Mouse (Mus musculus): ENCODE data around the gene Ezh1.
"Not testable (repeated sequence)": the region's sequence is repeated elsewhere in the genome, so short reads cannot be mapped to it uniquely, and the experiment has no call there.

The Ezh1 gene

DNA sequence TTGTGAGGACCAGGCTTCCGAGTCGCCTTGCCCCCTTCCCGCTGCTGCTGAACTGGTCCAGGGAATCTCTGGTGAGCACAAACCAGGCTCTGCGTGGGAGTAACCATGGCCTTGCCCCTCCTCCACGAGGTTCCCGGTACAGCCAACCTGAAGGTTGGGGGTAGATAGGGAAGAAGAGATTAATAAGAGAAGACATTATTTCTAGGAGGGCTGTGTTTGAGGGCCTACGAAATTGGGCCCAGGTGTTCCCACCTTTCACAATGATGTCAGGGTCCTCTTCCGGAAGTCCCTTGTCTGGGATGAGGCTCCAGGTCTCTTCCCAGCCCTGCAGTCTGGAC is 58.3 kb downstream of the Ezh1 start:
- peak; percentile 18 for DNase-seq

DNA sequence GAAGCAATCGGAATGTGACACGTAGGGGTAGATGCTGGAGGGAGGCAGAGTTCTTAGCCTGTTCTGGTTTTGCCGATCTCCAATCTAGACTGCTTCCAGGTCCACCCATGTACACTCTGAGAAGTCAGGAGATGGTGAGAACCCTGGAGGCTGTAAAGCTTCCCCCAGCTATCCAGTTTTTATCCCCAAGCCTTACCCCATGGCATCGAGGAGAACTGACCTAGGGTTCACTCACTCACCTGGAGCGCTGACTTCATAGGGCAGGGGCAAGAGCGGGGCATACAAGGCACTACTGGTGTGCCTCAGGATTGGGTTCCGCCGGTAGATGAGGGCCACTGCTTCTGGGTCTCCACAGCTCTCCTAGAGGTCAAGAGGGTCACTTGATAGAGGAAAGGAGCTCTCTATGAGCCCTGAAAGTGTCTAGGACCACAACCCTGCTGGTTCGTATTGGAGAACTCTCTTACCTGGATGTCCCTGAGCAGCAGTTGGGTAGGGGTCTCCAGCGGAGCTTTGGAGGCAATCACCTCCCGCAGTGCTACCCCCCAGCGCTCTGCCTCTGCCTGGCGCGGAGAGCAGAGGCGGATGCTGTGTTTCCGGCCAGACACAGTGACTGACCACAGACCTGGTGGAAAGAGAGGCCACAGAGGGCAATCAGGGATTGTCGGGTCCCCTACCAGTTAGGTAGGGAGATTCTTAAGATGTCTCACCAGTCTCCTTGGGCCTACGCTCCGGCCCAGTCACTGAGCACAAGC is 58.9 kb downstream of the Ezh1 start:
- DNase-seq: peak; percentile 17

DNA sequence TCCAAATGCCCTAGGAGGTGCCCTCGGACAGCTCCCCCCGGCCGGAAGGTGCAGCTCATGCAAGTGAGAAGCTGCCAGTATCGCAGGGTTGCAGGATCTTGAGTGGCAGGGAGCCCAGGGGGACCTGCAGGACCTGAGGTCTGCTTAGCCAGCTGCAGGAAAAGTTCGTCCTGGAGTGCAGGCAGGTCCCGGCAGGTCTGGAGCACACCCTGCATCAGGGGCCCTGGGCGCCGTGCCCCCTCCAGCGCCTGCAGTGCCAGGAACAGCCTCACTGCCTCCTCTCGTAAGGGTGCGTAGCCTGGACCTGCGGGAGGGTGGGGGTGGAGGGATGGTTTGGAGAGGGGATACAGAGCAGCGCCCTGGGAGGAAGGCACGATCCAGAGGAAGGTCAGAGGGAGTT is 59.9 kb downstream of the Ezh1 start:
- DNase-seq: peak; percentile 29

DNA sequence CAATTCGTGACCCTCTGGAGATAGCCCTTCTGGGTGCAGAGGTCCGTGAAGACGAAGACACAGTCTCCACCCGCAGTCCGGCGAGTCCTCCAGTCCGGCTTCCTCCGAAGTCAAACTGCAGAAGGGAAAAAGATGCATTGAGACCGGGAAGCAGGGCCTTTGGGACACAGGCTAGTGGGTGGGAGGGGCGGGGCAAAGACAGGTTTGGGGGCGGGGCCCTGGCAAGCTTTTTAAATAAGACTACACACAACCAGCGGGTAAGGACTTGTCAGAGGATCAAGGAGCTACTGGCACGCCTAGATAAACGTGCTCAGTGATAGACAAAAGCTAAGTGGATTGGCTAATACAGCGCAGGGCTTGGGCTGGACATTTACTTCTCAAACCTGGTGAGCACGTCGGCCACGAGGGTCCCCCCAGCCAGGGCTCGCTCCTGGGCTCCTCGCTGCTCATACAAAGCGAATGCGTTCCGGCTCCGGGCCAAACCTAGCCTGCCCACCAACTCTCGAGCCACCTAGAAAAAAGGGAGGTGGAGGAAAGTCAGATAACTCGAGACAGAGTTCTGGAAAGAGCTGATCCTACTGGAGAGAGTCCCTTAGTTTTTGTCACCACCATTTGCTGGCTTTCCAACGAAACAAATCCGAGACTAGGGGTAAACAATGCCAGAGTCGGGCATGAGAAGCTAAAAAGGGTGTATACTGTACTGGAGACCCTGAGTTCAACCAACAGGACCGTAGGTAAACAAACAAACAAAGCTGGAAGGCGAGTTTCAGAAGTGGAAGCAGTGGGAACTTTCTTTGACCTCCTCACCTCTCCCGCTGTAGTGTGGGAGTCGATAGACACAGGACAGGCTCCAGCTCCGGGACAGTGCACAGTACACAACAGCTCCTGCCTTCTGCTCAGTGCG is 61.3 kb downstream of the Ezh1 start:
- DNase-seq: peak; percentile 29

DNA sequence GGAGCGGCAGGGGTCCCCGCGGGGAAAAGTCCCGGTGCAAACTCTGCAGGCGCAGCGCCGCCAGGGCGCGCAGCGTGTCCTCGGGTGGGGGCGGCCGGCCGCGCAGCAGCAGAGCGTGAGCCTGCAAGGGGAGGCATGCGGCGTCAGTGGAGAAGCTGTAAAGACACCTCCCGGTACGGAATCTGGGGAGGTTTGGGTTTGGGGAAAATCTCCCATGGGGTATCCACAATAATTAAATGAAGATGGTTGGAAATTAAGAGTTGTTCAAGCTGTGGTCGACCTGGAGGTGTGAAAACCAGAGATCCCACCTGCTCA is 62.0 kb downstream of the Ezh1 start:
- peak; percentile 18 for DNase-seq

DNA sequence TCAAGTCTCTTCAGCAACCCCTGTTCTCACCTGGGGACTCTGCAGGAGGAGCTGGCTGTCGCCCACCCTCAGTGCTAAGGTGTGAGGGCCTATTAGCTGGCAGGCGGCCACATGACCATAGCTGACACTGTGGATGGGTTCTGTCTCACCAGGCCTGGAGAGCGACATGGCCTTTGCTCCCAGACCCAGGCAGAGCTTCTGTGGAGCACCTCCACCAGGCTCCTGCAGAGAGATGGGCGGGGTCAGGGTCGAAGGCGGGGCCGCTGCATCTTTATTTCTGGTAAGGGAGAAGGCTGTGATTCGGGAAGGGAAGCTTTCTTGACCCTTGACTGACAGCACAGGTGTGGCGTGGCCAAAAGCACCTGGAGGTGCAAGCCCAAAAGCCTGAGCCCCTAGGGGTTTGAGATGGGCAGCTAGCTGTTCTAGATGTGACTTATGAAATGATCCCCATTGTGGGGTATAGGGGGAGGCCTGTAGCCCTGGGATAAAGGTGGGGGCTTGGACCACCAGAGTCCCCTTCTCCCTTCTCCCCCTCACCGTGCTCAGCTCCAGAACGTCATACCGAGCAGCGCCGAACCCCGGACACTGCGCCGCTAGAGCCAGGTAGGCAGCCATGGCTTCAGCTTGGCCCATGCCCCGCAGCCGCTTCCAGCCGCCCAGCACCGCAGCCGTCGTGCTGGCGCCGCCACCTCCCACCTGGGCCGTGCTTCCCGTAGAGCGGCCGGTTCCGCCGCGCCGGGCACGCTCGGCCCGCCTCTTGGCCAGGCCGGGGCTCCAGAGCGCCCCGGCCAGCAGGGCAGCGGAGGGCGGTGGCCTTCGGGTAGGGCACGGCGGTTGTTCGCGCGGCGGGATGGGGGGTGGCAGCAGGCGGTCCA is 62.5 kb downstream of the Ezh1 start:
- peak; percentile 50 for DNase-seq

DNA sequence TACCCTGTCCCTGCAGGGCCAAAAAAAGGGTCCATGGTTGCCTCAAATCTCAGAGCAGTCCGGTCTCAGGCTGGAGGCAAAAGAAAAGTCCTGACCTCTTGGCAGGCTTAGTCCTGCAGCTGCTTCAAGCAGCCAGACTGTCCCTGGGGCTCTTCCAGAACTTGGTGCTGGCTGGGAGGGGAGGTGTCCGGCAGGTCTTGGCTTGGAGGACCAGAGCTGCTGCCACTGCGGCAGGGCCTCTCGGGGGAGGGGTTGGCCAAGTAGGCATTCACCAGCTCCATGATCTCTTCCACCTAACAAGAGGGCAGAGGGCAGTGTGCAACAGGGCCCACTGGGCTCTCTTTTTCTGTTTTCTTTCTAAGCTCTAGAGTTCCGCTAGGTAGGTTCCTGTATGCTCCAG is 63.5 kb downstream of the Ezh1 start:
- peak; percentile 46 for DNase-seq

DNA sequence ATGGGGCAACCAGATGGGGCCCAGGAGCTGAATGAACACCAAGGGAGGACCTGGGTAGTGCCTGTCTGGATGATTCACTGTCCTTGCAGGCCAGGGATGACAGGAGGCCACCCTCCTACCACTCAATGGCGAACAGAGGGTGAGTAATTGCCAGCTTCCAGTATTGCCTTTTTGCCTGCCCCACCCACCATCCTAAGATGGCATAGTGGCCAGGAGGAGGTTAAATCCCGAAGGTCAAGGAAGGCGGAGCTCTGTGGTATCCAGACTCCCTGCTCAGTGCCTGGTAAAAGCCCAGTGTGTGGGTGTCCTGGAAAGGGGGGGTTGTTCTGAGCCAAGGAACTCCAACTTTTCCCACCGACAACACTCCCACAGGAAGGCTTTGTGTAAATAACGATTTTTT is 64.0 kb downstream of the Ezh1 start:
- no peak for DNase-seq

DNA sequence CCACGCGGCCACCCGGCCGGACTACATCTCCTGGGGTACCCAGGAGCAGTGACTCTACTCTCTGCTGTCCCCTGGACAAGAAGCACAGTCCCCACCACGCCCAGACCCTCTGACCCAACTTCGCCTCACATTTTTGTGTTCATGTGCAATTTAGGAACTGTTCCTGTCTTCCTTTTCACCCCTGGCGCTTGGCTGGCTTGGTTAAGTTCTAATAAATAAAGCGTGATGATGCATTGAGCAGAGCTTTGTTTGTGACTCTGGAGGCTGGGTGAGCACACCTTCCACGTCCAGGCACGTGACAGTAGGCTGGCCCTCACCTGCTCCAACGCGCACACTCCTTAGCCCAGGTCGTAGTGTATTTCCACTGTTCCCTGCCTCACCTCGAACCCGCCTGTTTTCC is 64.7 kb downstream of the Ezh1 start:
- no peak for DNase-seq

DNA sequence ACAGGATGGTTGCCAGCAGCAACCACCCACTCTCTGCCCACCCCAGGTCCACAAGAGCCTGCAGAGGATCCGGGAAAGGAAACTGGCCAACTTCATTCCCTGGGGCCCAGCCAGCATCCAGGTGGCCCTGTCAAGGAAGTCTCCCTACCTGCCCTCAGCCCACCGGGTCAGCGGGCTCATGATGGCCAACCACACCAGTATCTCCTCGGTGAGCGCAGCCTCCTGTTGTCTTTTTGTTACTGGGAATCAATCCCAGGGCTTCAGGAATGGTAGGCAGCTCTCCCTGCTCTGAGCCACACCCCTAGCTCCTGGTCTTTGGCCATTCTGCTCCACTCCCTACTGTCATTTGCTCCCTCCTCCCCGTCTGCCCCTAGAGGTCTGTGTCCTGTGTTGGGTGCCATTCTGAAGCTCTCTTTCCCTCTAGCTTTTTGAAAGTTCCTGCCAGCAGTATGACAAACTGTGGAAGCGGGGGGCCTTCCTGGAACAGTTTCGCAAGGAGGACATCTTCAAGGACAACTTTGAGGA is 65.2 kb downstream of the Ezh1 start:
- not testable (repeated sequence) for DNase-seq

DNA sequence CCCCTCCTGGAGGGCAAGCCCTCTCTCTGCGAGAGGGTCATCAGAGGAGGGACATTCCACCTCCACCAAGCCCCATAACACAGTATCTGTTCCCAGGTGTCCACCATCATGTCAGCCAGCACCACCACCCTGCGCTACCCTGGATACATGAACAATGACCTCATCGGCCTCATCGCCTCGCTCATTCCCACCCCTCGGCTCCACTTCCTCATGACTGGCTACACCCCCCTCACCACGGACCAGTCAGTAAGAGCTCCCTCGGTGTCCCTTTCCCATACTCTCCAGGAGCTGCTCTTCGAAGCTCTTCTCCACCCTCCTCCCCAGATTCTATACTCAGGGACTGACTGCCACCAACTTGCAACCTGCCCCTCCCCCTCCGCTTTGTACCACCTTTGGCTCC is 66.1 kb downstream of the Ezh1 start:
- not testable (repeated sequence) for DNase-seq

DNA sequence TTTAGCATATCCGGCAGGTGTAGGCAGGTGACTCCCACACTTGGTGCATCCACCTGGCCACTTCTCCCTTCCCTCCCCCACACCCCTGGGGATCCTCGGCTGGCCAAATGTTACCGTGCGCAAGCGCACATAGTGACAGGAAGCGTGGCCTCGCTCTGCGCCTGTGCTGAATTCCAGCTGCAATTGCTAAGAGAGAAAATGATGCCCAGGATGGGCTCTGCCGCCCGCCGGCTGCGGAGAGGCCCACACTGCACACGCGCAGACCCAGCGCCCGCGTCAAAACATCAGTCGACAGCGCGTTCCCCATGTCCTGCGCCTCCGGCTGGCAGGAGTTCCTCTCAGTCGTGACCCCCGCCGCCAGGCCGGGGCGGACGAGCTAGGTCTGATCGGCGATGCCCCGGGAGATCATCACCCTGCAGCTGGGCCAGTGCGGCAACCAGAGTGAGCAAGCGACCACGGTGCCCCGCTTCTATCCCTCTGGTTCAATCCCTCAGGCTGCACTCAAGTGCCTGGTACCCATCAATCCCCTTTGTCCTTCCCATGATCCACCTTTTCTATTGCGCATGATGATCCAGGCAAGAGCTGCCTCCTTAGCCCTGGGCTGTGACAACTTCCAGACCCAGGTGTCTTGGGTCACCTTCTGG is 70.4 kb downstream of the Ezh1 start, which contains the start of gene Tubg2:
Tubg2 (plus strand) TSS at position 180 of the 644 bp plus-strand sequence.
- peak; percentile 75 for DNase-seq

DNA sequence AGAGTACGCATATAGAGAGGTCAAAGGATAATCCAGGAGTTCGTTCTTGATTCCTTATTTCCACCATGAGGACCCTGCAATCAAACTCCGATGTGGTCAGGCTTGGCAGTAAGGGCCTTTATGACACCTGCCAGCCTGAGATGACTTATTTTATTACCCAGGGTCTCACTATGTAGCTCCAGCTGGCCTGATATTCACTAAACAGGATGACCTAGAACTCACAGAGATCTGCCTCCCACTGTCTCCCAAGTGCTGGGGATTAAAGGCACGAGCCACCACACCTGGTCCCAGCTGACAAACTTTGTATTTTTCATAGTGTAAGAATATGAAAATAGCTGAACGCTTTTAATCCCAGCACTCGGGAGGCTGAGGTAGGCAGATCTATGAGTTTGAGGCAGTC is 71.1 kb downstream of the Ezh1 start:
- no peak for DNase-seq

DNA sequence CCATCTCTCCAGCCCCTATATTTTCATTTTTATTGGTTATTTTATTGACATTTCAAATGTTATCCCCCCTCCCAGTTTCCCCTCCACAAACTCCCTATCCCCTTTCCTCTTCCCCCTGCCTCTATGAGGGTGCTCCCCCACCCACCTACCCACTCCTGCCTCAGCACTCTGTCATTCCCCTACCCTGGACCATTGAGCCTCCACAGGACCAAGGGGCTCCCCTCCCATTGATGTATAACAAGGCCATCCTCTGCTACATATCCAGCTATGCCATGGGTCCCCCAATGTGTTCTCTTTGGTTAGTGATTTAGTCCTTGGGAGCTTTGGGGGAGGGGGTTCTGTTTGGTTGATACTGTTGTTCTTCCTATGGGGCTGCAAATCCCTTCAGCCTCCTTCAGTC is 71.6 kb downstream of the Ezh1 start:
- no peak for DNase-seq

DNA sequence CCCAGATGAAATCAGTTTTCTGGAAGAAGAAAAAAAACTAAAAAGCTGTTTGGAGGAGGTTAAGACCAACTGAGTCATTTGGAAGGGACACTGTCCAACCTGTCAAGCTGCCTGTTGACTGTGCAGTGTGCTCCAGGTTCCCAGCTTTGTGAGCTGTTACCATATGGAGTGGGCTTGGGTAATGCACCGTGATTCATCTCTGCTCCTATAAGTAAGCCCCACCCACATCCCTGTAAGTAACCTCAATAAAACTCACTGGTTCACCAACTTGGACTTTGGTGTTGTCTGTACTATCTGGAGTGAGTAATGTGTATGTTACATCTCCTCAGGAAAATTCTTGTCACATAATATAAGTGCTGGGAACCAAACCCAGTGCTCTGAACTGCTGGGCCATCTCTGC is 73.4 kb downstream of the Ezh1 start:
- no peak for DNase-seq

DNA sequence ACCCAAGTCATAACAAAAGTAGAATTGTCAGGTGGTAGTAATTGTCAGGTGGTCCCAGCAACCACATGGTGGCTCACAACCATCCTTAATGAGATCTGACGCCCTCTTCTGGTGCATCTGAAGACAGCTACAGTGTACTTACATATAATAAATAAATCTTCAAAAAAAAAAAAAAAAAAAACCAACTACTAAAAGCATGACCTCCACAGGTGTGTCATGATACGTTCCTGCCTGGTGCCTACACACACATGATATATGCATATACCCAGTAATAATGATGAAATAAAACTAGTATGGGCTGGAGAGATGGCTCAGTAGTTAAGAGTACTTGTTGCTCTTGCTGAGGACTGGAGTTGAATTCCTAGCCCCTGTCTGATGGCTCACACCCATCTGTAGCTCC is 75.2 kb downstream of the Ezh1 start:
- no peak for DNase-seq

DNA sequence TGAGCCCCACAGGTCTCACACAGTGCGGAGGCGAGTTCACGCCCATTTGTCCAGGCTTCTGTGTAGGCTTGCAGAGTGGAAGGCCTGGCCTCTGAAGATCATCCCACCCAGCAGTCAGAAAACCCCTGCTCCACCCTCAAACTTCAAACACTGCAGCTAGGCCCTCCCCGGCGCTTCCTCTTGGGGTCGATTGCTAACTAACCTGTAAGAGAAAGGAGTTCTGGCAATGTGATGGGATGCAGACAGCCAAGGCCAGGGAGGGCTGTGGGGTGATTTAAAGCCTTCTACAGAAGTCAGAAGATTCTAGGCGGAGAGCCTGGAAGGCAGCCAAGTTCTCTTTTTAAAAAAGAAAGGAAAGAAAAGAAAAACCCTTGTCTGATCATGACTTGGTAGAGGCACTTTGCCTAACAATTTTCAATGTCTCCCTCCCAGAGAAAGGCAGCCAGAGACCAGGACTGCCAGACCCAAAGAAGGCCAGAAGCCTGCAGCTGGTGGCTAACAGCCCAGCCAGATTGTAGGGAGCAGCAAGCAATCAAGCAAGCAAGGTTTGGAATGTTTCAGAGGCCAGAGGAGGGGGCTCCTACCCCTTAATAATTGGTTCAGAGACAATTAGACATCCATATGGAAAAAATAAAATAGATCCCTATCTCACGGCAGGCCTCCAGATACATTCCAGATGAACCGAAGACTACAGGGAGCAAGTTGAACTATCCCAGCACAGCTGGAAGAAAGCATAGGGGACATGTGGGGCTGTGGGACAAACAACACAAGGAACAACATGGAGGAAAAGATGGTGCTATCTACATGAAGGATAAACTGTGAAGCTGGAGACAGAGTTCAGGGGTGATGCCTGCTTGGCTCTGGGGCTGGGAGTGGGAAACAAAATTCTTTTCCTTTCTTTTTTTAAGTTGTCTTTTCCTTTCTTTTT is 76.8 kb downstream of the Ezh1 start:
- DNase-seq: no peak

DNA sequence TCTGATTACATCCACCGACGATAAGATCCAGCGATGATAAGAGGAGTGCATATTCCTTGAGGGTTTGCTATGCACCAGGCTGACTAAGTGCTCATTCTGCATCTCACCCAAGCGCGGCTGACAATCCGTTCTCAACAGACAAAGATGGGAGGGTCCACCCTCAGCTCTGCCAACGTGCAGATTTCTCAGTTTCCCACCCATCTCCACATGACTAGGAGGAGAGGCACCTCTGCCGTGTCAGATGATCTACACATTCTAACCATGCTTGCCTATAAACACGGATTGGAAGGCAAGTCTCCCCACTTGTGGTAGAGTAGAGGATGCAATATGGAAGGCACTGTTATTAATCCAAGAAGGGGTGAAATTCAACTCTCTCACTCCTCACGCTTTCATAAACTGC is 77.5 kb downstream of the Ezh1 start:
- no peak for DNase-seq

DNA sequence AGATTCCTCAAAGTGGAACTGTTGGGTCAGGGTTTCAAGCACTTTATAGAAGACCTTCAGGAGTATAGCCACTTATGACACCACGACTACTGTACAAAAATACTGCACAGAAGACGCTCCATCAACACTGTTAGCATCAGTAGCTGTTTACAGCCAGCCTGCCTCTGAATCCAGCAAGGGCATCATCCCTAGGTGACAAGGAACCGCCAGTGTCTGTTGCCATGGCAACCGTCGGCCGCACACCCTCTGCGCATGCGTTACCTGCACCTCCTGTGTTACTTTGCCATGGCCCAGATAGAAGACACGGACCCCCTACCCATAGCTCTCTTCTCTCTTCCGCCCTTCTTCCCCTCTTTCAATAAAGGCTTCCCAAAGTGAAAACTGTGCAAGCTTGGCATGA is 79.9 kb downstream of the Ezh1 start:
- no peak for DNase-seq

DNA sequence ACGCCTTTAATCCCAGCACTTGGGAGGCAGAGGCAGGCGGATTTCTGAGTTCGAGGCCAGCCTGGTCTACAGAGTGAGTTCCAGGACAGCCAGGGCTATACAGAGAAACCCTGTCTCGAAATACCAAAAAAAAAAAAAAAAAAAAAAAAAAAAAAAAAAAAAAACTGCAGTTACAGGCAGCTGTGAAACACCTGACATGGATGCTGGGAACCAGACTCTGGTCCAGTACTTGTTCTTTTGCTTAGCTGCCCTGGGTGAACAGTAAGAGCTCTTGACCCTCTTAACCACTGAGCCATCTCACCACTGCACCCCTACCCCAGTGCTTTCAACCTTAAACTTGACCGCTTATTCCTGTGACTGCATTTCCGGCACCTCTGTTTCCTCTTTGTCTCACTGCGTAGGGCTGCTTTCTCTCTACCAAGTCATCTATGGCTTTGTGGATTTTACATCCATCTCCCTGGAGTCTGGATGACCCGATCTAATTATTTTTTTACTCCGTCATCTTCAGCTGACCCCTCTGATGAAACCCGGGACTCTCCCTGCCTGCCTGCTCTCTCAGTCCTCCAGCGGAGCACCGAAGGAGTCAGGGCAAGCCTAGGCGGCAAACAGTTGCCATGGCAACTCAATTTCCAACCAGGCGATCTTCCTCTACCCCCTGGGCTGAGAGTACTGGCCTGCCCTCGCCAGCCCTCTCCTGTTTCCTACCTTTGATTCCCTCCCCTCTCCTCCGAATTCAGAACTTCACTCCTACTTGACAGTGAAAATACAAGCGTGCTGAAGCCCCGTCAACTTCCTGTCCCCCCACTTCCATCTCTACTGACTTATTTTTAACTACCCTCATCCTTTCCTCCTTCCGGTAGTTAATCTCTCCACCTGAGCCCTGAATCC is 82.7 kb downstream of the Ezh1 start:
- DNase-seq: no peak

All from cerebellum, adult 11 months (tissue).